Mouse (Mus musculus) lung, adult 2 months (tissue): ENCODE results near the gene Dab2ip. TPM values are rescaled to one million over a fixed set of nuclear protein-coding genes. Genes with fewer than 3 reads are reported as not detected.

ENCODE experiments used
- DNase-seq: peaks from one replicate; pipeline ENCODE4 v3.0.0; 2022
- H3K4me1 ChIP-seq: fragments of 200-500 bp; 2 replicates; pipeline ENCODE4 v1.6.1; 2011; ENCODE audit warnings: low read length; ENCODE audit not compliant: control insufficient read depth, insufficient read depth
- H3K4me3 ChIP-seq: fragments of 200-500 bp; replicated peaks from 2 replicates; pipeline ENCODE3; 2011; ENCODE audit warnings: low read depth, mild to moderate bottlenecking, control low read depth, low read length; ENCODE audit errors: extremely low read depth
- CTCF ChIP-seq: fragments of 200-500 bp; IDR thresholded peaks from 2 replicates; pipeline ENCODE4 v1.5.1; 2011; ENCODE audit warnings: mild to moderate bottlenecking, low read length, control low read depth; ENCODE audit not compliant: insufficient read depth
- POLR2A ChIP-seq: fragments of 200-500 bp; IDR thresholded peaks from 2 replicates; pipeline ENCODE4 v1.6.1; 2011; ENCODE audit warnings: low read depth, mild to moderate bottlenecking, control low read depth, low read length, borderline replicate concordance; ENCODE audit errors: extremely low read depth
- WGBS: fragments of 180-500 bp; shearing (Covaris S2); methylation state at CpG from one replicate; pipeline ENCODE4 v1.1.7; 2018; 5-methylcytosine and 5-hydroxymethylcytosine counted together
- polyA plus RNA-seq: library from polyadenylated mRNA; depleted of rRNA; stranded (reverse); fragments of >200 nt; gene quantifications from 2 replicates; pipeline ENCODE4 v1.2.3, GENCODE M21; 2012; rRNA removed

Dab2ip gene
- polyA plus RNA-seq, 1 experiment = 113 TPM

DNA sequence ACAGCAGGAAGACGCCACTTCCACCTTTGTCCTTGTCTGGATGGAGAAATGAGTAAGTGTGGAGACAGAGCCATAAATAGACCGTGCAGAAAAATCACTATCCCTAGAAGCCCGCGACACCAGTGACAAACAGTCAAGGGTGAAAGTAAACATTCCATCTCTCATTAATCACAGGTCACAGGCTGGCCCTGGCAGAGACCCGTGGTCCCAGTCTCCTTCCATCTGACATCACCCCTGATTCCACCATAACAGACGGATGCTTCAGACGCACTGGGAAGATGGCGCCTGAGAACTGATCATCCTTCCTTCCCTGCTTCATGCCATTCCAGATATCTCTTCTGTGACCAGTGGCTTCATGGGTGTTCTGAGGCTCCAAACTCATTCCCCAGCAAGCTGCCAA lies 206.3 kb downstream of the Dab2ip start:
- TF ChIP-seq POLR2A = no peak
- no peak for TF ChIP-seq CTCF
- no peaks in the 10 kb centered on the region for H3K4me1 ChIP-seq
- DNase-seq = no peak
- 32% methylated on average over 8 of the region's 8 CpGs for WGBS
- H3K4me3 ChIP-seq = no peak overlapping the region

DNA sequence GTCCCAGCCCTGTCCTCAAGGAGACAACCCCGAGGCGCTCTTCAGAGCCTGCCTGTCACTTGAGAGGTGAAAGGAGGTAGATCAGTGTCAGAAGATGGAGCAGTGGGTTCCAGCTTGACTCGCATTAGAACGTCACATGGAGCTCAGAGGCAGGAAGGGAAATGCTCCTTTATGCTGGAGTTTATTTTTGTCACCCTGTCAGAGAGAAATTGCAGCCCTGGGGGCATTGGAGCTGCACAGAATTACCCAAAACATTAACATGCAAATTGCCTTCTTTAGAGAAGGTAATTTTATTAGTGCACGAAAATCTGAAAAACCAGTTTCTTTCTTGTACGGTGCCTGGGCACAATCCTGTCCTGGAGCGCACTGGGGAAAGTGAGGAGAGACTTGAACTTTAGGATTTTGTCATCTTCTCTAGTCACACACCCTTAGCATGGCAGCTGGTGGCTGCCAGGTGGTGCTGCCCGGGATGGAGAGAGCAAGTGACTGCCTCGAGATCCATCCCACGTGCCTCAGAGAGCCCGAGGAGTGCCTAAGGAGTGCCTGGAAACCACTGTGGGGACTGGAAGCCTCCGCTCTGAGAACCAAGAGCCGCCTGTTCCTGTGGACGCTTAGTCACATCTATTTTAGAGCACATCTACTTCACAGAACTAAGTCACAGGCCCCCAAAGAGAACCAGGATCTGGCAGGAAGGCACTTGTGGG lies 209.9 kb downstream of the Dab2ip start:
- H3K4me1 ChIP-seq = no peaks in the 10 kb centered on the region
- 53% methylated on average over 14 of the region's 14 CpGs for WGBS
- H3K4me3 ChIP-seq = no peak overlapping the region
- DNase-seq = no peak
- no peak for TF ChIP-seq CTCF
- no peak for TF ChIP-seq POLR2A

- TF ChIP-seq POLR2A (no peak), CTCF (no peak)
These were observed 210.6 kb downstream of the Dab2ip start for GRCm38 (mm10) chr2:35768538-35769238.

DNA sequence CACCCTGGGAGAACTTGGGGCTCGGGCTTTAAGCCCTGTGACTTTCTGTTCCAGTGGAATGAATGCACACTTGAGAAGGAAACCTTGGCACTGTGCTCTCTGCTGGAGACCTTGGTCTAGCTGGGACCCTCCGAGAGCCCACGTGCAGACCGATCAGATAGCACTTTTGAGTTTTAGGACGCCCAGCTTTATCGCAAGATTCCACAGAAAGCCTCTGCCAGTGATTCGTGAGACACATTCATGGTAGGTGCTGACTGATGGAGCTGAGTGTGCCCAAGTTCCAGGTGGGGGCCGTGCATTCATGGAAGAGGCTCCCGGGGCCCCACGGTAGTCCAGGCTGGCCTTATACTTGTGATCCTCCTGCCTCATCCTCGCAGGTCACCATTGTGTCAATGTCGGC lies 211.3 kb downstream of the Dab2ip start:
- 92% methylated on average over 12 of the region's 12 CpGs for WGBS
- no peak overlapping the region for H3K4me3 ChIP-seq
- H3K4me1 ChIP-seq = no peaks in the 10 kb centered on the region
- no peak for DNase-seq
- TF ChIP-seq POLR2A = no peak
- TF ChIP-seq CTCF = no peak

More at GRCm38 (mm10) chr2:35768538-35769238, 210.6 kb downstream of the Dab2ip start:
- WGBS = 47% methylated on average over 4 of the region's 4 CpGs
- DNase-seq = no peak
- Histone ChIP-seq H3K4me1 (no peaks in the 10 kb centered on the region), H3K4me3 (no peak overlapping the region)

DNA sequence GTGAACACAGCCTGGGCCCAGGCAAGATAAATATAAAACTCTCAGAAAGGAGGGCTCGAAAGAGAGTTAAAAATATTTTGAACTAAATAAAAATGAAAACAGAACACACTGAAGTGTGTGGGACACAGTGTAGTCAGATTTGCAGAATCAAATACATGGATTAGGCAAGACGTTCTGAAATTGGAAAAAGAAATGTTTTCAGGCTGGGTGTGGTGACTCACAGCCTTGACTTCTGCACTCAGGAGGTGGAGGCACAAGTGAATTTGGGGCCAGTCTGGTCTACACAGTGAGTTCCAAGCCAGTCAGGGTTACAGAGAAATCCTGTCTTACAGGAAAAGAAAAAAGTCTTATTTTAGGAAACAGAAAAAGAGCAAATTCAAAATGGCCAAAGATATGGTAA lies 212.5 kb downstream of the Dab2ip start:
- 75% methylated on average over 2 of the region's 2 CpGs for WGBS
- TF ChIP-seq CTCF (no peak), POLR2A (no peak)
- no peak for DNase-seq
- no peak overlapping the region for H3K4me3 ChIP-seq
- no peaks in the 10 kb centered on the region for H3K4me1 ChIP-seq

GRCm38 (mm10) chr2:35775651-35776055 lies 217.6 kb downstream of the Dab2ip start:
- no peaks in the 10 kb centered on the region for H3K4me1 ChIP-seq
- TF ChIP-seq POLR2A = no peak
- TF ChIP-seq CTCF = no peak
- WGBS = 38% methylated on average over 5 of the region's 5 CpGs
- no peak for DNase-seq
- H3K4me3 ChIP-seq = no peak overlapping the region

DNA sequence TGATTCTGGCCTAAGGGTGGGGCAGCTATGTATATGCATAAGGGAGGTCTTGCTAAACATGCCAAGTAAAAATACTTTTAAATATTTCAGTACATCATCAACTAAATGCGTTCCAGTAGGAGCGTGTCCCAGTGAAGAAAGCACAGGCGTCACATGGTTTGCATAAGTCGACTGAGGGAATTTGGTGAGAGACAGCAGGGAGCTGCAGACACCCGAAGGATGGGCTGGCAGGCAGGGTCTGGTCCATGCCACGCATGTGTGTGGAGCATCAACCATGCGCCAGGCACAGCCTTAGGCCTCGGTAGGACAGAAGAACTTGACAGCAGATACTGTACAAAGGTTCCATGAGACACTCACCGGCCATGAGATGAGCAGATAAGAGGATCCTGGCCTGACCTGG lies 218.9 kb downstream of the Dab2ip start:
- TF ChIP-seq CTCF = no peak
- TF ChIP-seq POLR2A = no peak
- Histone ChIP-seq H3K4me3 (no peak overlapping the region), H3K4me1 (no peaks in the 10 kb centered on the region)
- DNase-seq = no peak
- 89% methylated on average over 9 of the region's 9 CpGs for WGBS

DNA sequence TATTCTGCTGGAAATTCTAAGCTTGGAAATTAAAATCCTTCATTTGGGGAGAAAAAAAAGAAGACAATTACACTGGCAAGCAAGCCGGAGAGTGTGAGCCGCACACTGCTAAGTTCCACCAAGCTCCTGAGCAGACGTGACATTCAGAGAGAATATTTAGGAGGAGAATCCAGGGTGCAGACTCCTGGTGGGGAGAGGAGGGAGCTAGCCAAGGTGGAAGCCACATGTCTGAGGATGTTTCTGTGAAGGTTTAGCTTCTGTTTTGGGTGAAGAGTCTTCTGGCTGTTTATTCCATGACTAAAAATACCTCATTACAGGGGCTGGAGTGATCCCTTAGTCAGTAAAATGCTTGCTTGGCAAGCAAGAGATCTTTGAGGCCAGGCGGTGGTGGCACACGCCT lies 221.2 kb downstream of the Dab2ip start:
- Histone ChIP-seq H3K4me3 (no peak overlapping the region), H3K4me1 (no peaks in the 10 kb centered on the region)
- 86% methylated on average over 5 of the region's 5 CpGs for WGBS
- TF ChIP-seq POLR2A (no peak), CTCF (no peak)
- no peak for DNase-seq

Other genes starting within 250 kb of the Dab2ip start
- gene Stom, start 221.3 kb upstream of the Dab2ip start, polyA plus RNA-seq = 45.1 and 69.5 TPM in 2 replicates
- gene 4930568D16Rik, start 190.5 kb upstream of the Dab2ip start, polyA plus RNA-seq = not detected in 2 replicates
- gene 4930402F06Rik, start 161.1 kb upstream of the Dab2ip start, polyA plus RNA-seq = not detected in 2 replicates
- gene Ggta1, start 95.0 kb upstream of the Dab2ip start, polyA plus RNA-seq = 17.8 and 24.4 TPM in 2 replicates